Mouse (Mus musculus) lung, adult 2 months (tissue): ENCODE results near the gene Ooep.

Experiments
- CTCF ChIP-seq: fragments of 200-500 bp; IDR thresholded peaks from 2 replicates; pipeline ENCODE4 v1.5.1; 2011; ENCODE audit warnings: mild to moderate bottlenecking, low read length, control low read depth; ENCODE audit not compliant: insufficient read depth
- POLR2A ChIP-seq: fragments of 200-500 bp; IDR thresholded peaks from 2 replicates; pipeline ENCODE4 v1.6.1; 2011; ENCODE audit warnings: low read depth, mild to moderate bottlenecking, control low read depth, low read length, borderline replicate concordance; ENCODE audit errors: extremely low read depth

DNA sequence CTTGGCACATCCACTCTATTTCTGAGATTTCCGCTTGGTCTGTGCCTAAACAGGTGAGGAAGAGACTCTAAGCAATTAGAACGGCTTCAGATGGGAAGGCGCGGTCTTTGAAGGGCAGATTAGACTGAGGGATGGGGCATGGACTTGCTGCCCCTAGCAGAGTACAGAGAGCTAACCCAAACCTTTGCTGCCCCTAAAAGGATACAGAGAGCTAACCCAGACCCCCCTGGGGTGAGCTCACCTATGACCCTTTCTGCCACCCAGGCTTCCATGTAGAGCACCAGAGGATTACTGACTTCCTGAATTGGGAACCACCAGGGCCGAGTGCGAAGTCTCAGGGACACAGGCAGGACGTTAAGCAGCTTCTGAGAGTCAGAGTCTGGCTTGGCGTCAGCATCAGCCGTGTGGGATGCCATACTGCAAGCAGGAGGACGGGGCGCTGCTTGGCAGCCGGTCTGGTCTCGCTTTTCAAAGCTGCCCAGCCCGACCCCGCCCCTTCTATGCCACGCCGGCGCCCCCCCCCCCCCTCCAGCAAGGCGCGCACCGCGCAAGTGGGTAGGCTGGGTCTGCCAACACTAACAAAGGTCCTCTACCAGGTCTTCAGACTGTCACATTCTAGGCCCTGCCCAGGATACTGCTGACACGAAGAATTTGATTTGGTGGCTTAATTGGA lies at the start of gene Ooep:
- TF ChIP-seq POLR2A, result no peak
- TF ChIP-seq CTCF, result no peak
